Mouse (Mus musculus): ENCODE data around the gene C77080.

The C77080 gene

DNA sequence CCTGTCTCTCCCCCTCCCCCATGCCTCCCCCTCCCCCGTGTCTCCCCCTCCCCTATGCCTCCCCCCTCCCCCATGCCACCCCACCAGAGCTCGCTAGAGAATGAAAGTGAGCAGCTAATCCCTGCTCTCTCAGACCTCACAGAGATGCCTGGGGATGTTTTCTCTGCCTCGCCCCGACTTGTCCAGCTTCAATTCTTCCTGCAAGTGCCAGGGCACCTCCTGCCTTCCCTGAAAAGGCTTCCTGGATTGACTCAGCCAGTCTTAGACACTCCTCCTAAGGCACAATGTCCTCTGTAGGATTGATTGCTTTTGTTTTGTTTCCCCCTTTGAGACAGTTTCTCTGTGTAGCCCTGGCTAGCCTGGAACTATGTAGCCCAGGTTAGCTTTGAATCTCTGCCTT lies at the start of gene C77080:
Gene C77080 (minus strand): TSS at position 209 of the 400 bp plus-strand sequence.
- DNase-seq (ENCODE audit: low spot score) = no peak

DNA sequence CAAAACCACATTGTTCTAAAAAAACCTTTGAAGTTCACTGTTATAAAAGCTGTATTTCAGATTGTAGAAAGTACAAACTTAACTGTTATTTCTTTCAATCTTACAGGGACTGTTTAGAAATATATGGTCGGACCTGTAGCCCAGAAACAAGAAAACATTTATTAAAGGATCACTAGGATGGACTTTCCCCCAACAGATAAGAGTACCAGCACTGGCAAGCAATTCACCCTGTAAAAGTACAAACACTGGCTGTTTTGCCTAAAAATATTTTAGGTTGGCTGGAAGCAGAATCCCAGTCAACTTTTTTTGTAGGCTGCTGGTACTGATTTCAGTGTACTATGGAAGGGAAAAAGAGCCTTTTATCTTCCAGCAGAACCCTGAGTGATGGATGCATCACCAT lies 46.7 kb upstream of the C77080 start:
- no peak for DNase-seq (ENCODE audit: low spot score)

DNA sequence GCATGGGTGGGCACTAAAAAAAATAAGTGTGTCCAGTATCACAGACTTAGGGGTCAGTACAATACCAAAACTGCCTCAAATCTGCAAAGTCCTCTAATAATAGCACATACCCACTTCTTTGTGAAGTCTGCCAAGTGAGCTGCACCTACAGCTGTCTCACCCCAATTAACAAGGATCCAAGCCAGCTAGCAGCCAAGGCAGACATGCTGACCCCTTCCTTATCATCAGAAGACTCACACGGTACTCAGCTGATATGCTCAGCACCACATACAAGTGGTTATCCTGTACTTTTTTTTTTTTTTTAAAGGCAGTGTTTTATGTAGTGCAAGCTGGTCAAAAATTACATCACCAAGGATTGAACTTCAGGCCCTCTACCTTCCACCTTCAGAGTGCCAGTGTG lies 43.1 kb upstream of the C77080 start:
- DNase-seq (ENCODE audit: low spot score) = no peak

DNA sequence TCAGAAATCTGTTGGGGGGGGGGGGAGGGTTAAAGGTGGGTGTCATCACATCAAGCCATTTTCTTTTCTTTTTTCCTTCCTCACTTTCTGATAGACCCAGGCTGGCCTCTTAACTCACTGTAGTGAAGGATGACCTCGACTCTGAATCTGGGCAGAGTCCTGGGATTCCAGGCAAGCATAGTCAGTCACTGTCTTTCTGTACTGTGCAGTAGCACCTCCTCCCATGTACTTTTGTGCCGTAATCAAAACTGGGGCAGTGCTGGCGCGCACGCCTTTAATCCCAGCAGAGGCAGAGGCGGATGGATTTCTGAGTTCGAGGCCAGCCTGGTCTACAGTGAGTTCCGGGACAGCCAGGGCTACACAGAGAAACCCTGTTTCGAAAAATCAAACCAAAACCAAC lies 42.6 kb upstream of the C77080 start:
- DNase-seq (ENCODE audit: low spot score) = no peak

DNA sequence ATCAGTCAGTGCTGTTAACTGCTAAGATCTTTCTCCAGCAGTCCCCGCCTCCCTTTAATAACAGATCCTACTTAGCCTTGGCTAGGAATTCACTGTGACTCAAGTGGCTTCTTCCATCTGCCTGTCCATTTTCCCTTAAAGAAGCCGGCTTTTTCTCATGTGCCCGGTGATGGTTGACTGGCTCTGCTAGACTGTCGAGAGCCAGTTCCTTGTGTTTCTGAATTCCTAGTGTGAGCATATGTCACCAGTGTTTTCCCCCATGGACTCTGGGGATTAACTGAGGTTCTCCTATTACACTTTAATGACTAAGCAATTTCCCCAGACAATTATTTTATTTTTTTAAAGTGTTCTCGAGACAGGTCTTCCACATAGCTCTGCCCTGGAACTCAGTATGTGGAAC lies 42.2 kb upstream of the C77080 start:
- no peak for DNase-seq (ENCODE audit: low spot score)

DNA sequence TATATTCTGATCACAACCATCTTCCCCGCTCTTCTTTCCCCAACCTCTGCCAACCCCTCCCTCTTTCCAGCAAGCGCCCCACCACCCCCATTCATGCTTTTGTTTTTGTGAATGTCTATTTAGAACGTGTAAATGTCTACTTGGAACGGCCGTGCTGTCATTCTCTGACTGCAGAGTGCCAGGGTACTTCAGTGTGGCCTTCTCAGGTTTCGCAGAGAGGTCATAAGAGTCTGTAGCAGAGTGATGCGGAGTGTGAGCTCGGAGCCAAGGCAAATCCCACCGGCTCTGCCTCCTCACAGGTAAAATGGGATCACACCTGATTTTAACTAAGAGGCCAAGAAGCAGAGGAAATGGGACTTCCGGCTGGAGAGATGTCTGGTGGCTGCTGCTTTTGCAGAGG lies 37.9 kb upstream of the C77080 start:
- no peak for DNase-seq (ENCODE audit: low spot score)

DNA sequence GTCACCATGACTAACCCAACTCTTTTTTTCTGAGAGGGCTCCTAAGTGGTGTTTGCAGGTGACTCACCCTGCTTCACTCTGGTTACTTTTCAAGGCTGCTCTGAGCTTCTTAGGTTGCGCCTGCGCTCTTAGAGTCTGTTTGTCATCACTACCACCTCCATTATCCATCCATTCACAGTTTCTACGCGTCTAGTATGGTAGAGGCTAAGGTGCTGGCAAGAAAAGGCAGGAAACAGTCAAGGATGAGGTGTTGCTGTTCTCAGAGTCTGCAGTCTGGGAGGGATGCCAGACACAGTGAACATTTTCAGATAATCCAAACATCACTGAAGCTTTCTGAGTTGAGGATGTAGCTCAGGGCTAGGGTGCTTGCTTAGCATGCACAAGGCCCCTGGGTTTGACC lies 36.5 kb upstream of the C77080 start:
- peak; percentile 14 for DNase-seq (ENCODE audit: low spot score)

DNA sequence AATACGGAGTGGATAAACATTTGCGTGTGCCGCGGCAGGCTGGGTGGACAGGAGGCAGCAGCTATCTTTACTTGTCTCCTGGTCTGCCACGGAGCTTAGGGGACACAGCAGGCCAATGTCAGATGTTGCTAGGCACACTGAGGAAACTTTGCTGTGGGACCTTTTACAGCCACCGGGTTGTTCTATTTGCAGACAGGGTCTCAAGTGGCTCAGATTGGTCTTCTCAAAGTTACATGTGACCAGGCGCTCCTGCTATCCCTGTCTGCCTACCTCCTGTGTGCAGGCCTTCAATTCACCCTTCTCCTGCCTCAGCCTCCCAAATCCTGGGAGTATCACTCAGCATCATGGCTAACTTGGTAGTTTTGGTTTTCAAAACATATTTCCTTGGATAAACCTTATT lies 34.9 kb upstream of the C77080 start:
- DNase-seq (ENCODE audit: low spot score) = no peak

DNA sequence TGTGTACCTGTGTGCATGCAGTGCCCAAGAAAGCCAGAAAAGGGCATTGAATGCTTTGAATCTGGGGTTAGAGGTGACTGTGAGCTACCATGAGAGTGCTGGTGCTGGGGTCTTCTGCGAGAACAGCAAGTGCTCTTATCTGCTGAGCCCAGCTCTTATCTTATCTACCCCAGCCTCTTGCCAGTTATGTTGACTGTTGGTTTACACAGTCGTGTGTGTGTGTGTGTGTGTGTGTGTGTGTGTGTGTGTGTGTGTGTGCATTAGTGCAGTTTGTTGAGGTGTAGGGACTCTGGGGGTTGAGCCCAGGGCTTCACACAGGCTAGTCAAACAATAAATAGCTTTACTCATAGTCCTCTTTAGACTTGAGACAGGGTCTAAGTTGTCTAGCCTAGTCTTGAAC lies 34.0 kb upstream of the C77080 start:
- no peak for DNase-seq (ENCODE audit: low spot score)

DNA sequence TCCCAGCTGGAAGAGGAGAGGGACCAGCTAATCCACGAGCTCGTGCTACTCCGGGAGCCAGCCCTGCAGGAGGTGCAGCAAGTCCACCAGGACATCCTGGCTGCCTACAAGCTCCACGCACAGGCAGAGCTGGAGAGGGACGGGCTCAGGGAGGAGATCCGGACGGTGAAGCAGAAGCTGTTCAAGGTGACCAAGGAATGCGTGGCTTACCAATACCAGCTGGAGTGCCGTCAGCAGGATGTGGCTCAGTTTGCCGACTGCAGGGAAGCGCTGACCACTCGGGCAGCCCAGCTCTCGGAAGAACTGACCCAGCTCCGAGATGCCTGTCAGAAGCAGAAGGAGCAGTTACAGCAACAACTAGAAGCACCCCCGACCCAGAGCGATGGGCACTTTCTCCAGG lies 32.5 kb upstream of the C77080 start:
- DNase-seq (ENCODE audit: low spot score) = no peak

DNA sequence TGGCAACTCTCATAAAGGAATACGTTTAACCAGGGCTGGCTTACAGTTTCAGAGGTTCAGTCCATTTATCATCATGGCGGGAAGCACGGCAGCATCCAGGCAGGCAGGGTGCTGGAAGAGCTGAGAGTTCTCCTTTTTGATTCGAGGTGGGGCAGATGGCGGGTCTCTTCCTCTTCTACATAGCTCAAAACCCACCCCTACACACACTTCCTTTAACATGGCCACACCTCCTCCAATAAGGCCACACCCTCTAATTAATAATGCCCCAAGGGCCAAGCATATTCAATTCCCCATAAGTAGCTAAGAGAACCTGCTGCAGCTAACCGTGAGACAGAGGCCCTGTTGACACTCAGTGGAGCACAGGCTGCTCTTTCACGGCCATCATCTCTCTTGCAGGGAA lies 31.6 kb upstream of the C77080 start:
- DNase-seq (ENCODE audit: low spot score) = no peak

DNA sequence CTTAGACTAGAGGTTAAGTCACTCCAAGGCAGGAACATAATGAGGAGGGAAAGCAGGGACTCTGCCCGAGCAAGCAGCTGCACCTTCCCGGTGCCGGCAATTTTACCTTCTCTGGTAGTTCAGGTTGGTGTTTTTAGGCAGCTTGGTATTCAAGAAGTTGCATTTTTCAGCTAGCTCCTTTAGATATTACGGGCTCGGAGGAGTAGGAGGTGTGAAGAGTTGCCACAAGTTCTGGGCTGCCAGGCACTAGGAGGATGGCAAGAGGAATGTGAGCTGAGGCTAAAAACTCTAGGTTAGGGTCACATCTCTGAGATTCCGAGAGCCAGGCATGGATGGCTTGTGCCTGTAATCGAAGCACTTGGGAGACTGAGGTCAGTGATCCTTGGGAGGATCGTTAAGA lies 28.5 kb upstream of the C77080 start:
- no peak for DNase-seq (ENCODE audit: low spot score)

DNA sequence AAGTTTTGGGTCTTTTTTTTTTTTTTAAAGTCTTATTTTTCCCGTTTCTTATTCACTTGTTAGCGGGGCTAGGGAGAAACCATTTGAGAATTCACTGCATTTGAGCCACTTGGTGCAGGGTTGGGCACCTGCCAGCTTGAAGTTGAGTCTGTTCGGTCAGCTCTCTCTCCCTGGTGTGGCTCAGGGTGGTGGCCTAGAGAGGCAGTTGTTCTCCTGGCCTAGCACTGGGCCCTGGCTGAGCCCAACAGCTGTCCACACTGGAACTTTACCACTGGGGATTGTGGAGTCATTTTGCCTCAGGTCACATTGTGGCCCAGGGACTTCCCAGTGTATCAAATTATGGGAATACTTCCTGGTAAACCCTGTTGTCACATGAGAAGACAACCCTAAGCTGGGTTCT lies 26.9 kb upstream of the C77080 start:
- no peak for DNase-seq (ENCODE audit: low spot score)

DNA sequence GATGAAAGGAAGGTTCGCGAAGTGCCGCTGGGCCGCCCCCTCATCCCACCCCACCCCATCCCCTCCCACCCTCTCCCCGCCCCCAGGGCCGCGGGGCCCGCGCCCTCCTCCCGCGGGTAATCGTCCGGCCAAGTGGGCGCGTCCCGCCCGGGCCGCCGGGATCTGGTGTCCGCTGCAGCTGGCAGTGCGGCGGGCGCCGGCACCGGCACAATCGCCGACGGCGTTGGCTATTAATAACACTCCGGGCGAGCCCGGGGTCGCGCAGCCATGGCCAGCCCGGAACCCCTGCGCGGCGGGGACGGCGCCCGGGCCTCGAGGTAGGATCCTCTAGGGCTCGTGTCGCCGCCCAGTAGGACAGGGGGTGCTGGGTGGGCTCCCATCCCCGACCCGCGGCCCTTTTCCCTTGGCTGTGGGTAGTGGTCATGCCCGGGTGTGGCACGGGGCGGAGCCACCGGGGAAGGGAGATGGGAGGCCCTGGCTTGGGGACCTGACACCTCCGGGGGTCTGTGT lies 26.3 kb upstream of the C77080 start, which contains the start of gene Sync:
Gene Sync (plus strand): TSS at position 146 of the 510 bp plus-strand sequence.
- DNase-seq (ENCODE audit: low spot score) = no peak

DNA sequence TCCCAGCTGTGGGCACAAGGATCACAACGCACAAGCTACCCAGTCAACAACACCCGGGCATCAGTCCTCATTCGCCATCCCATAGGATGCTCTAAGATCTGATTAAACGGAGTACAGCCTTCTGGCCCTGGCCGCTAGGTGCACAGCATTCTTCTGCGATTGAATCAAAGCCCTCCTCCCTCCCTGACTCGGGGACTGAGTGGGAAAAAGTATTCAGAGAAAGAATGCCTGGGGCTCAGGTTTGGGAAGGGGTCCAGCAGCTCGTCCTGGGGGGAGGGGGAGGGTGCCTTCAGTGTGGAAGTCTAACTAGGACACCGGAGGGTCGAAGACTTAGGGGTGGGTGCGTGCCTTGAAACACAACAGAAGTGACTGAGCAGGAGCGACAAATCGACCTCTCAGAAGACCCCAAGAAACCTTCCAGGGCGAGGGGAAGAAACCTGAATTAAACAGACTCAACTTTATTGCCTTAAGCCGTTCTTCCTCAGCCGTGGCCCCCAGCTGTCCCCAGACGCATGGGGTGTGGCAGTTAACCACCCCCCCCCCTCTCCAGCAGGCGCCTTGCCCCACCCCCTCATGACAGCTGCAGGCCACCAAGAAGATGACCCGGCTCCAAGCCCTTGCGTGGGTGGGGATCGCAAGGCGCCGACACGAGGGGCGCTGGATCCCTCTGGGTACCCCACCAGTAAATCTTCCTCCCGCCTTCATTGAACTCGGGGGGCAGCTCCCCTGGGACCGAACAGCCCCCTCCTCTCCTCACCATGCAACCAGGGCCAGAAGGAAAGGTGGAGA lies 25.7 kb upstream of the C77080 start:
- no peak for DNase-seq (ENCODE audit: low spot score)

DNA sequence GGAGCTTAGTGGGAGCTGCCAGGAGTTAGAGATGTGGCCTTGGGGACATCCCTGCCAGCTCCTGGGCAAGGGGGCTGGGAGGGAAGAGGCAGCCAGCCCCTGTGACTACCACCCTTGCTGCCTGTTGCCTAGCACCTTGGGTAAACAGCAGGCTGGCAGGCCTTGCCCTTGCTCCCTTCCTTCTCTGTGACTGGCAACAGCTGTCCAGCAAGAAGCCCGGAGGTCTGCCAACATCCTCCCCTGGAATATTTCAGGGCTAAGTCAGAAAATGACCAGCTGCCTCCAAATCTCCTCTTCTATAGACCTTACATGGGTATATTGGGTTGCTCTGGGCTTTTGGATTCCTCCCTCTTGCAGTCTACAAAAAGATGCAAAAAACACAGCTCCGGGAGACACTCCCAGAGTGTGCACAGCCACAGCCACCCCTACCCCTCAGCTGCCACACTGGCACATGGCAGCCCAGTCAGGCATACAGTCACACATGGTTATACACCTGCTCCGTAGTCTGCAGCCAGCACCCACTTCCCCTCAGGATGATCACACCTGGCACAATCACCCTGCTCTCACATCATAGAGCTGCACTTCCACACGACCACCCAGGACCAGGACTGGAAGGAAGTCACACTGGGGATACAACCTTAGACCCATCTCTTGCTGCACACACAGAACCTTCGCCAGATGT lies 24.9 kb upstream of the C77080 start:
- DNase-seq (ENCODE audit: low spot score) = no peak

DNA sequence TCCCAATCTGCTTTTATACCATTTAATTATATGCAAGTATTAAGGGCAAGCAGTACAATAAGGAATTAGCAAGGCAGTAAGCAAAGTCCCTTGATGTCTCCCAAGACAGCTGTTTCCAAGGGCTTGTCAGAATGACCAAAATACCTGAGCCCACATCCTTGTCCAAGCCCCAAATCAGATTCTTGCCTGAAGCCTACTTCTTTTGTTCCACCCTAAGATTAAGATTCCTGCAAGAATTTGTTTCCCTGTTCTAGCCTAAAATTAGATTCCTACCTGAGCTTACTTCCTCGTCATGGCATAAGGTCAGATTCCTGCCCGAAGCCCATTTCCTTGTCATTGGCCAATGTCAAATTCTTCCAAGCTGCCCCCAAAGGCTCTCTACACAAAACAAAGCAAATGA lies 23.5 kb upstream of the C77080 start:
- DNase-seq (ENCODE audit: low spot score) = no peak

DNA sequence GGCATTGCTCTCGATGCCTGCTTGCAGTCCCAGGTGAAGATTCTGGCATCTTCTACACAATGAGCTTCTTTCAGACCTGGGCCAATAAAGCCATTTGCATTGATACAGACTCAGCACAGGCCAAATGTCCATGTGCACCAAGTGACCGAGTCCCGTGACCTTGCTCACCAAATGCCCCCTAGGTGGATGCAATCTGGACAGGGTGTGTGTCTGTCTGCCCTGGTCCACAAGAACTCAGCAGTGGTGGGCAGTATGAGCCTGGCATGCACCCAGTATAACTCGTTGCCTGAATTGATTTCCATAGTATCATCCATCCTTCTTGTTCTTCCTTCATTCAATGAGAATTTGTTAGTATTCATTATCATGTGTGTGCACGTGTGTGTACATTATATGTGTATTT lies 22.0 kb upstream of the C77080 start:
- DNase-seq (ENCODE audit: low spot score) = no peak

DNA sequence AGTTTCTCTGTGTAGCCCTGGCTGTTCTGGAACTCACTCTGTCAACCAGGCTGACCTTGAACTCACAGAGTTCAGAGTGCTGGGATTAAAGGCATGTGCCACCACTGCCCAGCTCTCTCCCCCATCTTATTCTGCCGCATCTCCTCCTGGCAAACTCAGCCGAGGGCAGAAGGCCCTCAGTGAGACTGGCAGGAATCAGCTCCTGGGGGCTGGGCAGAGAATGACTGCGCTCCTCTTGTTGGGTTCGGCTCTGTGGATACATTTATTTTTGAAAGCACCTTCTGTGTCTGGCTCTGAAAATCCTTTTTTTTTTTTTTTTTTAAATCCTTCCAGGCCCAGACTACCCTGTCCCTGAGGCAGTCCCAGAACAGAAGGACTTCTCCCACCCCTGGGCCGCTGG lies 21.6 kb upstream of the C77080 start:
- no peak for DNase-seq (ENCODE audit: low spot score)

DNA sequence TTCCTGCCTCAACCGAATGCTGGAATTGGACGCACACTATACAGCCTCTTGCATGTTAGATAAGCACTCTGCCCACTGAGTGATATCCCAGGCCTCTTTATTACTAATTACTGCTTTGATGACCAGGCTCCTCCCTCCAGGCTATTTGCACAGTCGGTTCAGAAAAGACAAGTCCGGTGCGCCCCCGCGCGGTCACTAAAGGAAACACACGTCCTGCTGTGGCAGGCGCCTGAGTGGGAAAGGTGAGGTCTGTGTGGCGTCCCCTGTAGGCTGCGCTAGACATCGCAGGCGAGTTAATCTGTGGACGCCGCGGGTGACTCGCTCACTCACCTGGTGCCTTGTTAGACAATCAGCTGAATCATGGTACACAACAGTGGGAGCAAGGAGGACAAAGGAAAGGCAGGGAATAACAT lies 15.3 kb upstream of the C77080 start:
- peak; percentile 89 for DNase-seq (ENCODE audit: low spot score)

DNA sequence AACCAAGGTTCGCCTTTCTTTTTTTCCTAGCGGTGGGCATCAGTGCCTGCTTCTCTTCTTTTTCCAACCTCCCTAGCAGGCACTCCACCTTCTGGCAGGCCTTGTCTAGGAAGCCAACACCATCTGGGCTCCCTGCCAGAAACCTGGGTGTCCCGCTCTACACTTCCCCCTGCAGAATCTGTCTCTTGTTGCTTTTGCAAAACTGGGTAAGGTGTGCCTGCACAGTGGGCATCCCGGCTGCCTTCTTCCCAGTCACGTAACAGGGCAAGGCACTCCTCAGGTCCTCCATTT lies 11.5 kb upstream of the C77080 start:
- DNase-seq (ENCODE audit: low spot score) = no peak

DNA sequence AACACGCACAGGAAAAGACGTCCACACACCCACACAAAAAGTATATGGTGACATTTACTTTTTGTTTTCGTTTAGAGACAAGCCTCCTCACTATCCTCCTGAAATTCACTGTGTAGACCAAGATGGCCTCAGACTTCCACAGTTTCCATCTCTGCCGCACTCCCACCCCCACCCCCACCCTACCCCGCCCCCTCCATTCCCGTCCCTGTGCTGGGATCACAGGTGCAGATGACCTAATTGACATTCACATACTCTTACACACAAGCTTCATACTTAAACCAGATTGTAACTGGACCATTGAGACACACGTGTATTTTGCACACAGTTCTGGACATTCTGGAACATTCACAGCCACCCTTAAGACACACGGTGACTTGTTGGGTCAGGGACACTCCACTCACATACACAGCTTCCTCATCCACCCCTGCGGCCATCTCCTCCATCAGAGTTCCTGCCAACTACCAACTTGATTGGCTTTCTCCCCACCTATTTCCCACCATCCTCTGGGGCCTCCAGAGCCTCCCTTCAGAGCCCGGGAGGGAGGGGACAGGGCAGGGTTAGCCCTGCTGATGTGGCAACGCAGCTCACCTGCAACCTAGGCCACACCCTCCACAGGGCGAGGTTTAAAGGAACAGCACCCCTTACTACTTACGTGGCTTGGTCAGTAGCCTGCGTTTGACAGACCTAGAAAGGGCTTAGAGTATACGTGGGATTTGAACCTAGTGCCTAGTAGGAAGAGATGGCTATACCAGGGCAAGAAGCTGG lies 11.0 kb upstream of the C77080 start:
- no peak for DNase-seq (ENCODE audit: low spot score)

DNA sequence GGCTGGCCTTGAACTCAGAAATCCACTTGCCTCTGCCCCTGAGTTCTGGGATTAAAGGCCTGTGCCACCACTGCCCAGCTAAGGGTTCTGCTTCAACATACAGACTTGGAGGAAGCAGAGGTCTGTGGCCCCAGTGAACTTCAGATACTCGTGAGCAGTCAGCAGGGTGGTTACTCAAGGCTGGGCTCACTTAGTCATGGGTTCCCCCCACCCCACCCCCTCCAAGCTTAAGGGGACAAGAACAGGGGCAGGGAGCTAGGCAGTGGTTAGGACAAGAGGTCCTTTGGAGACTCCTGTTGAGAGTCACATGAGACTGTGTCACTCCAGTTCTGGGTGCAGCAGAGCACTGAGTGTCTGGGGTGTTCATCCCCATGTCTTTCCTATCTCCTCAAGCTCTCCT lies 7.5 kb upstream of the C77080 start:
- DNase-seq (ENCODE audit: low spot score) = no peak
